Mouse (Mus musculus) limb, embryonic 14.5 days (tissue): Measurements from ENCODE around the gene Osbpl9. TPM values are rescaled to one million over a fixed set of nuclear protein-coding genes. Genes with fewer than 3 reads are reported as not detected.
A peak's percentile ranks its signal among the peaks of the same experiment; 100 is the strongest.

Experiments
- ATAC-seq: fragments of 200-750 bp; cut with Nextera tagmentation; 2 replicates; pipeline ENCODE4 v1.8.0; 2017; ENCODE audit warnings: low read depth, moderate number of reproducible peaks, moderate TSS enrichment; ENCODE audit not compliant: low FRiP score
- DNase-seq: peaks from one replicate; pipeline ENCODE4 v3.0.0-alpha.2; 2015; ENCODE audit warnings: low spot score
- H3K27ac ChIP-seq: fragments of 300-500 bp; sonication (generic); replicated peaks from 2 replicates; pipeline ENCODE4 v1.5.1; 2014; ENCODE audit warnings: low read depth, mild to moderate bottlenecking, low read length, moderate library complexity, mixed read lengths
- H3K27me3 ChIP-seq: fragments of 300-500 bp; sonication (generic); 2 replicates; pipeline ENCODE4 v1.6.1; 2014; ENCODE audit warnings: low read length, mixed read lengths; ENCODE audit not compliant: control insufficient read depth, insufficient read depth
- H3K36me3 ChIP-seq: fragments of 300-500 bp; sonication (generic); 2 replicates; pipeline ENCODE4 v1.6.1; 2014; ENCODE audit warnings: mild to moderate bottlenecking, low read length, moderate library complexity, mixed read lengths; ENCODE audit not compliant: control insufficient read depth, insufficient read depth
- H3K4me1 ChIP-seq: fragments of 300-500 bp; sonication (generic); 2 replicates; pipeline ENCODE4 v1.6.1; 2014; ENCODE audit warnings: antibody characterized with exemption, low read length, mixed read lengths; ENCODE audit not compliant: control insufficient read depth, insufficient read depth
- H3K4me2 ChIP-seq: fragments of 300-500 bp; sonication (generic); replicated peaks from 2 replicates; pipeline ENCODE4 v1.6.1; 2014; ENCODE audit warnings: low read depth, mild to moderate bottlenecking, low read length, moderate library complexity; ENCODE audit not compliant: severe bottlenecking
- H3K4me3 ChIP-seq: fragments of 300-500 bp; sonication (generic); replicated peaks from 2 replicates; pipeline ENCODE4 v1.5.1; 2014; ENCODE audit warnings: low read length
- H3K9ac ChIP-seq: fragments of 300-500 bp; sonication (generic); 2 replicates; pipeline ENCODE4 v1.6.1; 2014; ENCODE audit warnings: mild to moderate bottlenecking, low read depth, low read length, moderate library complexity; ENCODE audit not compliant: severe bottlenecking
- H3K9me3 ChIP-seq: fragments of 300-500 bp; sonication (generic); 2 replicates; pipeline ENCODE4 v1.6.1; 2016; ENCODE audit warnings: low read length; ENCODE audit not compliant: control insufficient read depth
- POLR2A ChIP-seq: fragments of 200-500 bp; IDR thresholded peaks from 2 replicates; pipeline ENCODE4 v1.8.0; 2012; ENCODE audit warnings: inconsistent platforms, mild to moderate bottlenecking, moderate library complexity, borderline replicate concordance; ENCODE audit not compliant: insufficient read depth, insufficient read length; ENCODE audit errors: extremely low read depth
- WGBS: fragments of 180-500 bp; shearing (Covaris S2); extraction: QIAGEN DNeasy Blood & Tissue Kit; methylation state at CpG from one replicate; pipeline ENCODE4 v1.1.7; 2014; 5-methylcytosine and 5-hydroxymethylcytosine counted together
- polyA plus RNA-seq, 2 experiments: library from polyadenylated mRNA; depleted of rRNA in 1 of 2; stranded (reverse) in 1 of 2; unstranded in 1 of 2; fragments of >200 nt; fragmentation: Nextera tagmentation in 1 of 2; extraction: Ambion mirVana in 1 of 2; gene quantifications; 2 replicates each; pipeline versions ENCODE4 v1.2.1 to v1.2.3; 2012 to 2014

Osbpl9 gene
- polyA plus RNA-seq, 2 experiments: 55.6 to 57.8 TPM

GRCm38 (mm10) chr4:109241221-109241620, 39.1 kb upstream of the Osbpl9 start:
- no peak for TF ChIP-seq POLR2A
- H3K4me3 ChIP-seq: no peak overlapping the region
- H3K27me3 ChIP-seq: no peaks in the 10 kb centered on the region
- DNase-seq (peak; percentile 56), ATAC-seq (no peak)
- no peaks in the 10 kb centered on the region for H3K9me3 ChIP-seq
- no peaks in the 10 kb centered on the region for H3K36me3 ChIP-seq
- no peak overlapping the region for H3K9ac ChIP-seq
- no peak overlapping the region for H3K27ac ChIP-seq
- no peak overlapping the region for H3K4me2 ChIP-seq
- peaks cover 10% of the 10 kb centered on the region; the same call in 1 of the 2 replicates for H3K4me1 ChIP-seq

- no peak for TF ChIP-seq POLR2A
- Histone ChIP-seq H3K4me3 (no peak overlapping the region), H3K4me1 (peaks cover 10% of the 10 kb centered on the region; the same call in 1 of the 2 replicates), H3K9ac (no peak overlapping the region), H3K9me3 (no peaks in the 10 kb centered on the region), H3K4me2 (no peak overlapping the region), H3K27ac (no peak overlapping the region), H3K36me3 (no peaks in the 10 kb centered on the region), H3K27me3 (no peaks in the 10 kb centered on the region)
- no peak; the same call in 1 of the 2 replicates for ATAC-seq
- WGBS: 66% methylated on average over 24 of the region's 24 CpGs
- DNase-seq: peak; percentile 29
These were observed 36.6 kb upstream of the Osbpl9 start for GRCm38 (mm10) chr4:109238428-109239268.

DNA sequence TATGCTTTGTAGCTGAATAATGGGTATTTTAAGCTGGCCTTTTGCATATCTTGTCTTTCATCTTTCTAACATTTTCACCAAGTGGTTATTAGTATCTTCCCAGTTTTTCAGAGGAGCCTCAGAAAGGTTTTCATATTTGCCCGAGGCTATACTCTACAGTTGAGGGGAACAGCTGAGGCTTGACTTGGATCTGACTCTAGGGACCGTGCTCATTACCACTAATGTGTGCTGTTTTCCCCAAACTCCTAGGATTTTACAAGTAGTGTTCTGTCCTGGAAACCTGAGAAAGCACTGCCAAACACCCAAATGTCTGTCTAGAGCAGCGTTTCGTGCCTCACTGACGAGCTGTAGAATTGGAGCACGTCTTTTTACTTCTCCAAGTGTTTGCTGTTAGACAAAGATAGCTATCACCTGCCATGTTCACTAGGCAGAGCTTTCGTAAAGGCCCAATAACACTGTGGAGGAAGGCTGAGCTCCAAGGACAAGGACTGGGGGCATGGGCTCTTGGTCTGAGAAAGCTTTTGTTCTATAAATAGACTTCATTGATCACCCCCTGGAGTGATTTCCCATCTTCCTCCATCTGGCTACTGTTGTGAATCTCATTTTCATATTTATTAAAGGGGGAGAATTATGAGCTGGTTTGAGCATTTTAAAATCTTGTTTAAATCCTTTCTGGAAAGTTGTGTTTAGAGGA, 34.3 kb upstream of the Osbpl9 start:
- no peaks in the 10 kb centered on the region for H3K27me3 ChIP-seq
- no peak overlapping the region for H3K9ac ChIP-seq
- no peaks in the 10 kb centered on the region for H3K36me3 ChIP-seq
- H3K27ac ChIP-seq: no peak overlapping the region
- ATAC-seq (no peak), DNase-seq (no peak)
- H3K4me2 ChIP-seq: no peak overlapping the region
- WGBS: 42% methylated on average over 7 of the region's 7 CpGs
- peaks cover 8% of the 10 kb centered on the region; the same call in 1 of the 2 replicates for H3K4me1 ChIP-seq
- H3K4me3 ChIP-seq: no peak overlapping the region
- no peaks in the 10 kb centered on the region for H3K9me3 ChIP-seq
- TF ChIP-seq POLR2A: no peak

DNA sequence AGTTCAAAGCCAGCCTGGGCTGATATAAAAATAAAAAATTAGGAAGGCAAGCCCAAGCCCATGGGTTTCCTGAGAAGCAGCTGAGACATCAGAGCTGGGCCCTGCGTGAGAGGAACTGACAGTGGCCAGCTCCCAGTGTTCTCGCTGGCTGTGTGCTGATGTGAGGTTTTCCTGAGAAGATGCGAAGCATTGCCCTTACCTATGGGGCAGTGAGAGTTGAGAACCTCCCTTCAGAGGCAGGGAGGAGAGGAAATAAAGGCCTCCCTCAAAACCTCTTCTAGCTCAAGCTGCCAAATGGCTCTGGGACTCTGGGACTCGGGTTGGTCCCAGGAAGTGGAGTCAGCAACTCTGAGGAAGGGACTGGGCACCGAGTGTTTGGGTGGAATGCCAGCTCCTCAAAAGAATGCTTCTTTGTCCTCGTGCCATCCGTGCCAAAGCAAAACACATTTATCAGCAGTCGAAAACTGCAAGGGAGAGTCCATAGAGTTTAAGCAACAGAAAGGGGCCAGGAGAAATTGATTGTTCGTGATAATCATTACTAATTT, 32.8 kb upstream of the Osbpl9 start:
- no peak for TF ChIP-seq POLR2A
- ATAC-seq (no peak), DNase-seq (no peak)
- no peak overlapping the region for H3K27ac ChIP-seq
- H3K9me3 ChIP-seq: no peaks in the 10 kb centered on the region
- 71% methylated on average over 9 of the region's 9 CpGs for WGBS
- H3K27me3 ChIP-seq: no peaks in the 10 kb centered on the region
- H3K4me1 ChIP-seq: 0 out of 2 replicates have a peak, but pooled peaks cover 4% of the 10 kb centered on the region
- H3K36me3 ChIP-seq: no peaks in the 10 kb centered on the region
- no peak overlapping the region for H3K4me2 ChIP-seq
- H3K9ac ChIP-seq: no peak overlapping the region
- no peak overlapping the region for H3K4me3 ChIP-seq

- no peak for TF ChIP-seq POLR2A
- no peaks in the 10 kb centered on the region for H3K36me3 ChIP-seq
These were observed 32.1 kb upstream of the Osbpl9 start, which contains the start of gene Calr4 for GRCm38 (mm10) chr4:109234185-109234584. TSS of gene Calr4 (plus strand) at chr4:109234485.

More at GRCm38 (mm10) chr4:109234185-109234584, 32.1 kb upstream of the Osbpl9 start, which contains the start of gene Calr4:
- 83% methylated on average over 2 of the region's 2 CpGs for WGBS
- Histone ChIP-seq H3K4me2 (no peak within 1 kb of the TSS), H3K4me1 (0 out of 2 replicates have a peak, but pooled peaks cover 4% of the 10 kb centered on the region), H3K9me3 (no peaks in the 10 kb centered on the region), H3K4me3 (no peak within 1 kb of the TSS), H3K9ac (no peak within 1 kb of the TSS), H3K27ac (no peak within 1 kb of the TSS), H3K27me3 (no peaks in the 10 kb centered on the region)
- ATAC-seq (no peak), DNase-seq (no peak)
